Mouse (Mus musculus): ENCODE measurements at regions not wholly inside any gene's neighbourhood (a gene's known extent, or its start where the extent isn't known, plus 50 kb on each side); places are given as distances from the start of the nearest gene placed in this dataset.
"Not testable (repeated sequence)": the region's sequence is repeated elsewhere in the genome, so short reads cannot be mapped to it uniquely, and the experiment has no call there.

DNA sequence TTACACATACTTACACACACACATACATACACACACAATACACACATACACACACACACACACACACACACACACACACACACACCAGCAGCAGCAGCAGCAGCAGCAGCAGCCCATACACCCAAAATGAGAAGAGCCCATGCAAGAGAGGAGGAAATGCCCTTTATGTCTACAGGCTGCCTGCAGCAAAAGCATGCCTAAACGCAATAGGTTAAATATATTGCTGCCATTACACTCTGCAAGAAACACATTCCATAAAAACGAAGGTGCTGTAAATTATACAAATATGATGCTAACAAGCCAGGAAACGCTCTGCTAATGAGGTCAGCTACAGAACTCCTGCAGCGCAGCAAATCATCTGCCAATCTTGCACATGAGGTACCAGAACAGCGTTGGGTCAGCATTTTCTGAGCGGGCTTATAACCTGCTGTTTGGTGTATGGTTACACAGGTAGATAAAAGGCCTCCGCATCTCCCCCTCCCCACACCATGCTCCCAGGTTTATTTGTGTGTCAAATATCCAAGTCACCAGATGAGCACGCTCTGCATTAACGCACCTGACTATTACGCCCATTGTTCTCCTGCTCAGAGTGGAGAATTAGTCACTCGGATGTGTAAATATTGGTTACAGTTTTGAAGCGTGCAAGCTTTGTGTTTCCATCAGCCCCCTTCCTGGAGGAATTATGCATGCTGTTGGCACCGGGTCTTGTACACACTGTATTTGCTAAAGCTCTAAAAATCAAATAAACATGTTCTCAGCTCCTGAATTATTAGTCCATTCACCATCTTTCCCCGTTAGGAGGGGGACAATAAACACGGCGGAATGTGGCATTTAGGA, 214.0 kb upstream of the Zfp703 start:
- intact Hi-C loops (cut with DNase I) = no loop called here
- no peak for DNase-seq (ENCODE audit: low spot score in 2 of 2)

DNA sequence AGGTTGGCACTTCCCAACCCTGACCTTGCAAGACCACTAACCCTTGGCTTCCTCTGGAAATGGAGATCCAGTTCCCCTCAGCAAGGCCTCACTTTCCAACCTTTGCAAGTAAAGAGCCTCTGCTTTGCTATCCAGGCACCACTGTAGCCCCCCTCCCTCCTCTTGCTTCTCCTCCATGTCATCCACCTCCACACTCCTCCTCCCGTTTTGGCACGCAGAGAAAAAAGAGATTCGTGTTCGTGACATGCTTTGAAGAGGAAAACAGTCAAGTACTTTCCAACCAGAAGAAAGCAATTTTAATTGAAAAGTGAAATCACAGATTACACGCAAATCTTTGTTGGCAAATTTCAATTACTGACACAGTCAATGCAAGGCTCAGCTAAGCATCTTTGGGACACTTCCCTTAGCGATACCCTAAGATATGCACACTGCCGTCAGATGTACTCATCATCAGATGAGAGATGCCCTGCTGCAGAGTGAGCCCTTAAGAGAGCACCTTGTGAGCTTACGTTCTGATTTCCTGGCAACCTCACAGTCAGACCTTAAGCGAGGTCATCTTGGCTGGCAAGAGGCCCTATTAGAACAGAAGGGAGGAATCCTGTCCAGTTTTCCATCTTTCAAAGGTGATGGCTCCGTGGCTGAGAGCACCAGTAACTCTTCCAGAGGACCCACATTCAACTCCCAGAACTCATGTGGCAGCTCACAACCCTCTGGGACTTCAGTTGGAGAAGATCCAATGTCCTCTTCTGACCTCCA, 208.5 kb upstream of the Zfp703 start:
- intact Hi-C loops (cut with DNase I) = no loop called here
- peak in 1 of 2 experiments; percentile 17 for DNase-seq (ENCODE audit: low spot score in 2 of 2)

DNA sequence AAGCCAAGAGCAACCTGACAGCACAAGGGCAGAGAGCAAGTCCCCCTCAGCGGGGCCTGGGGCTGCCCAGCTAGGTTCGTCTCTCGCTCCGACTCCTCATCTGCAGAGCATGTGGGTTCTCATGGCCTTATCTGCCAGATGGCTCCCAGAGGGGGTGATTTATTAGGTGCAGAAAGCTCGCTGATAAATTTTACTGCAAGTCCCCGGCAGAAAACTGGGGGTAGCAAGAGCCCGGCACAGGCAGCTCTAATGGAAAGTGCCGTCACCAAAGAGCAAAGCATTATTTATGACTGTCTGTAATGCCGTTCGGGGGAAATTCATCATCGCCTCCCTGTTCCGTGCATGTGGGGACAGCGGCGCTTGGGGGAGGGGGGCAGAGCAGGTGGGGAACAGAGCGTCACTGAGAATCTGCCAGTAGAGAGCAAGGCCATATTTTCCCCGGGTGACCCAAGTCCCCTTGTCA, 206.7 kb upstream of the Zfp703 start:
- no peak for DNase-seq (ENCODE audit: low spot score in 2 of 2)
- intact Hi-C loops (cut with DNase I) = no loop called here

DNA sequence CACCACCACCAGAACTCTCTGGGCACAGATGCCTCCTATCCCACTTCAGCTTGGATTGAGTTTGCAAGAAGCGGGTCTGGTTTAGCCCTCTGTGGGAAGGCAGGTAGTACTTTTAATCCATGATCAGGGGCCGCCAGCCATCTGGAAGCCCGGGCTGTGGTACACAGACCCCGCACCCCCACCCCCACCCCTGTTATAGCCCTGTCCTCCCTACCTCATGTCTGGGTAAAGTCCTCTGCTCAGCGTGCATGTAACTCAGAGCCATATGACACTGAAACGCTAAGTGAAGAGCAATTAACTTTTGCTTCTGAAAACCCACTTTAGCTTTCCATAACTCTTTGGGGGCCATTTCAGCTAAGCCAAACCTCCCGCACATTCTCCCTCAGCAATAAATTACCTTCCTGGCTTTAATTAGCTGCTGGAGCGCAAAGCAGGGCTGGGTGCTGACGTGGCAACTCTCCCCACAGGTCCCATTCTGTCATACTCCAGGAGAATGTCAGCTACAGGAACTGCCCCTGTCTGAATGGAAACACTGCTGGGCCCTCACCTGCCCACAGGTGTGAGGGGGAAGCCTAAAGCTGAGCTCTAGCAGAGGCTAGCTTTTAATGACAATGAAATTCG, 198.1 kb upstream of the Zfp703 start:
- intact Hi-C loops (cut with DNase I) = no loop called here

DNA sequence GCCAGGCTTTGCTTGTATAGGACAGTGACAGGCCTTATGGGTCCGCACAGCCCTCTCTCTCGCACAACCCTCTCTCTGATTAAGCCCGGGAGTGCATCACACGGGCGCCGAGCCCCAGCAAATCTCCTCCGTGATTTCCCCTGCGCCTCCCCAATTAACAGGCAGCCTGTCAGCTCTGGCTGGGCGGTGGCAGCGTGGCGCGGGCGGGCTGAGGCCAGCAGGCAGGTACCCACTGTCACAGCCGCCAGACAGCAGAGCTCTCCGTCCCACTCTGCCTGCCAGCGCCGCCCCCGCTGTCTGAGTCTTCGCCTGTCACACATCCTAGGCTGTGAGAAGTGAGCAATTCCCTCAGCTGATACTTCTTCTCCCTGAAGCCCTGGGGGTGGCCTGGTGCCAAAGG, 196.6 kb upstream of the Zfp703 start:
- intact Hi-C loops (cut with DNase I) = no loop called here

More for the DNA sequence above, 198.1 kb upstream of the Zfp703 start:
- DNase-seq (ENCODE audit: low spot score in 2 of 2) = no peak

DNA sequence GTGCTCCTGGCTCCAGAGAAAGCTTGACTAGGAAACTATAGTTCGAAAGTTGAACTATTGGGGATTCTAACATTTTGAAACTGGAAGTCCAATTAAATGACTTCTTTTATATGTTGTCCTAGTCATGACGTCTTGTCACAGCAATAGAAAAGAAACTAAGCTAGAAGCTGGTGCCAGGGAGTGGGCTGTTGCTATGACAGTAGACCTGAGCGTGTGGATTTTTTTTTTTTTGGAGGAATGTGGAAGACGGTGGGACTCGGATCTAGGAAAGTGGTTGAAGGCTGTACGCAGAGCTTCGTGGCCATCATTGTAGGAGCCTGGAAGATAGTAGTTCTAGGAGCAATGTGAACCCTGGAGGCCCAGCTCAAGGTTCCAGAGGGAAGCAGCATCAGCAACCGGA, 194.2 kb upstream of the Zfp703 start:
- intact Hi-C loops (cut with DNase I) = not testable (repeated sequence)
- DNase-seq (ENCODE audit: low spot score in 2 of 2) = peak in 1 of 2 experiments; percentile 52

More for the DNA sequence above, 196.6 kb upstream of the Zfp703 start:
- peak; percentile 61 to 71 for DNase-seq (ENCODE audit: low spot score in 2 of 2)

DNA sequence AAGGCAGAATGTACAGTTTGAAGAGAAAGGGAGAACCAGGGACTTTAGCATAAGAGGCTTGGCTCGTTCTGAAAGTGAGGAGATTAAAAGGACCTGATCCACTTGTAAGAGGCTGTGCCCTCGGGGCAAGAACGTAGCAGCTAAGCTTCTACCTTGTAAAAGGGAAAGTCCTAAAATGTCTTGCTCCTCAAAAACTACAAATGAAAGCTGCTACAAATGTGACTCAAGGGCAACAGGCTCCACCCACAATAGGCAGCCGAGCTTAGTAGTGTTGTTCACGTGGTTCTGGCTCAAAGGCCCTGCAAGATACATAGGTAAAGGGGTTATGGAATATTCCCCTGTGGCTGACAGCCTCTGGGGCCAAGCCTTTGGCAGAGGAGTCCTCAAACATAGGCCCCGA, 192.7 kb upstream of the Zfp703 start:
- intact Hi-C loops (cut with DNase I) = no loop called here

DNA sequence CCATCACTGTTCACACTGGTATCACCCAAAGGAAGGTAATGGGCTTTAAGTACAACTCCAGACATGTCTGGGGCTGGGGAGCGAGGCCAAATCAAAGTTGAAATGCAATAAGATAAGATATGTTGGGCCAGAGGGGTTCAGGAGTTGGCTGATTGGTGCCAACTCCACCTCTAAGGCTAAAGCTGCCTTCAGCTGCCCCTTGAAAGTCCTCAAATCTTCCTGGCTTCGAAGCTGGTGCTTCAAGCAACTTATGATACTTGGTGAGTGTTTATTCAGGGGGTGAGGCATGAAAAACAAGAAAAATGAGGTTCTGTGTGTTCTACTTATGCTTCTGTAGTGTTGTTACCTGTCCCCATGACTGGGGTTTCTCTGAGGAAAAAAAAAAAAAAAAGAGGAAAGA, 185.3 kb upstream of the Zfp703 start:
- no peak for DNase-seq (ENCODE audit: low spot score in 2 of 2)
- intact Hi-C loops (cut with DNase I) = no loop called here

More for the DNA sequence above, 192.7 kb upstream of the Zfp703 start:
- DNase-seq (ENCODE audit: low spot score in 2 of 2) = no peak

DNA sequence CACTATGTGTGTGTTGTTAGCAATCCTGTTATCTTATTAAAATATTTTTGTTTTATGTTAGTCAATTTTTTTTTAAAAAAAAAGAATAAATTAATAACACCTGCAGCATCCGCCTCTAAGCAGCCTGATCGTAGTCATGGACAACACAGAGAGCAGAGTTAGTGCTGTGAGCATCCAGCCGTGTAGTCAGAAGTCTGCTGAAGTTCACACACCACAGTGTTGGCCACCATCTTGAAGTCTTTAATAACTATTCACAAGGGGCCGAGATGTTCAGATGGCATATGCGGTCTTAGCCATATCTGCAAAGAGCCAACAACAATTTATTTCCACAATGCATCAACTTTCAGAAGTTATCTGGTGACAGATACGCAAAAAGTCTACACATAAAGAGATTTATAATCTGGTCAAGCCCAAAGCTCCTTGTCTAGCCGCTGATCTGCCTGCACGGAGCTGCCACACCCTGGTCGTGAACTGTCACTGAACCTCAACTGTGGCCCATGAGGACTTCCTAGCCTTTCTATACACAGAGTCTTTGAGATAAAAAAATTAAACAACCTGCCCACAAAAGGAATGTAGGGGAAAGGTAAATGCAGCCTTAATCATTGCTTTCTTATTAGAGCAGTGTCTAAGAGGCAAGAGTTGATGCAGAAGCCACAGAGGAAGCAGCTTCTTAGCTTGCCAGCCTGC, 183.4 kb upstream of the Zfp703 start:
- intact Hi-C loops (cut with DNase I) = no loop called here
- DNase-seq (ENCODE audit: low spot score in 2 of 2) = no peak

DNA sequence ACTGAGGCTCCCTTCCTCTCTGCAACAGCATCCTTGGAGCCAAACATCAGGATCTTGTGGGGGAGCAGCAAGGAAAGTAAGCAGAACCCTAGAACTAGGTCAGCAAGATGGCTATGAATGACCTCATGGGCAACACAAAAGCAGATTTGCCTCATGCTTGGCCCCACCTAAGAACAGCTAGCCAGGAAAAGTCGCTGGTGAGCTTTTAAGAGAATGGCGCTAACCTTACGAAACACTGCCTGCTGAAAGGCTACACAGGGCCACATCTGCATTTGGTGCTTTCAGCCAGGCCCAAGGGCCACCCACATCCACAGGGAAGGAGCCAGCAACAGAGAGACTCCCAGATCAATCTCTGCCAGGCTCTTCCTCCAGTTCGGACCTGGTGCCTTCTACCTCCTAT, 182.7 kb upstream of the Zfp703 start:
- DNase-seq (ENCODE audit: low spot score in 2 of 2) = no peak
- intact Hi-C loops (cut with DNase I) = no loop called here

DNA sequence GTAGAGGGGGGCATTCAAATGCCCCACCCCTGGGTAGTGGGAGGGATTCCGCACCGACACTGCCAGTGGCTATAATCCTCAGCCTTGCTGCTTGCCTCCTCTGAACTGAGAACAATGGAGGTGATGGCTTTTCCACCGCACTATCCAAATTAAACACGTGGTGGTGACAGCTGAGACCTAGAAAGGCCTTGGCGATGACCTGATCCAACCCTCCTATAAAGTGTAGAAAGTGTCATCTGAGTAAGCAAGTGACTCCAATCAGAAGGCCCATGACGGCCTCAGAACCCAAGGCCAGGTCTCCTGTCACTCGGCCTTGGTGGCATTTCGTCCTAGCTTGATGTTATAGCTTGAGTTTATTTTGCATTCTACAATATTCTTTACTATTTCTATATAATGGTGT, 181.5 kb upstream of the Zfp703 start:
- no peak for DNase-seq (ENCODE audit: low spot score in 2 of 2)
- intact Hi-C loops (cut with DNase I) = no loop called here

DNA sequence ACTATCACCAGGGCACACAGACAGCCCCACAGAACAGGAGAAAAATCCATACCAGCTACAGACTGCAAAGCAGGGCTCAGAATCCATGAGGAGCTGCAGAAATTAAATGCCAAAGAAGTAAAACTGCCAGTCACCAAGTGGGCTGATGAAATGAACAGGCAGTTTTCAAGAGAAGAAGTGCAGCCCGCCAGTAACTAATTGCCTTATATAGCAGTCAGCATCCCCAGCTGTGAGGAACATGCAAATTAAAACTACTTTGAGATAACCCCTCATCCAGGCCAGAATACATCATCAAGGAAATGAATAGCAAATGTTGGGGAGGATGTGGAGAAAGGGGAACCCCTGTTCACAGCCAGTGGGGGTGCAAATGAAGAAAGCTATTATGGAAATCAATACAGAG, 177.3 kb upstream of the Zfp703 start:
- intact Hi-C loops (cut with DNase I) = loop anchor here (10.0 kb wide), 1 partner anchor 115 kb away; no protein-coding TSS in a partner anchor
- no peak for DNase-seq (ENCODE audit: low spot score in 2 of 2)

DNA sequence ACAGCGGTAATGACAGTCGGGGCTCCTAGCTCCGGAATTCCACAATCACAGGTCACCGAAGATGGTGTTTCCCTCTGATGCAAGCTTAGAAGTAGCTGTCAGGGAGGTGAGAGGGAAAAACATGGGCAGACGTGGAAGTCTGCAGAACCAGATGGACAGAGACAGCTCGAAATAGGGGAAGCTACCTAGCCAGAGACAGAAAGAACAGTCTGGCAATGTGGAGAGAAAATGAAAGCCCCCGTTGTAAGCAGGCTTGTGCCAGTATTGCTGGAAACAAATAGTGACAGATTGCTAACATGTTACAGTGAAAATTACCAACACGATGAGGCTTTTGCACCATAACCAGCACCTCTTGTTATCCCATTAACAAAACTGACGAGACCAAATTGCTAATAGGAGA, 173.0 kb upstream of the Zfp703 start:
- intact Hi-C loops (cut with DNase I) = loop anchor here (10.0 kb wide), 1 partner anchor 119 kb away; no protein-coding TSS in a partner anchor
- DNase-seq (ENCODE audit: low spot score in 2 of 2) = no peak

DNA sequence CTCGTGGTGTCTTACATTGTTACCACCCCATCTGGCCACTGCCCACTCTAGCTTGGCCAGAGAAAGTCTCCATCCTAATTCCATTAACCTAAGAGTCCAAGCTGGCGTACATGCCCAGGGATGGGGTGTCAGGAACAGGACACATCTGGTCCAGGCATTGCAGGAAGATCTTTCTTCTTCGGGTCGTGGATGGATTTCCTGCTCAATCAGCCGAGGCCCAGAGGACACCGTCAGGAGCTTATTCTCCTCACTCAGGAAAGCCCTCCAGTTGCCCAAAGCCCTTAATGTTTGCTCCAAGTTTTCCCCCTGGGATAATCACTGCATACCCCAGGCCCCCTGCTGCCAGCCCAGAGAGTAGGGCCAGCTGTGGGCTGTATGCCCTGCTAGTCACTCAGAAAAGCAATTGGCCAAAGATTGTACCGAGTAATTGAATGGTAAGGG, 172.2 kb upstream of the Zfp703 start:
- no peak for DNase-seq (ENCODE audit: low spot score in 2 of 2)
- intact Hi-C loops (cut with DNase I) = loop anchor here (10.0 kb wide), 1 partner anchor 120 kb away; no protein-coding TSS in a partner anchor

DNA sequence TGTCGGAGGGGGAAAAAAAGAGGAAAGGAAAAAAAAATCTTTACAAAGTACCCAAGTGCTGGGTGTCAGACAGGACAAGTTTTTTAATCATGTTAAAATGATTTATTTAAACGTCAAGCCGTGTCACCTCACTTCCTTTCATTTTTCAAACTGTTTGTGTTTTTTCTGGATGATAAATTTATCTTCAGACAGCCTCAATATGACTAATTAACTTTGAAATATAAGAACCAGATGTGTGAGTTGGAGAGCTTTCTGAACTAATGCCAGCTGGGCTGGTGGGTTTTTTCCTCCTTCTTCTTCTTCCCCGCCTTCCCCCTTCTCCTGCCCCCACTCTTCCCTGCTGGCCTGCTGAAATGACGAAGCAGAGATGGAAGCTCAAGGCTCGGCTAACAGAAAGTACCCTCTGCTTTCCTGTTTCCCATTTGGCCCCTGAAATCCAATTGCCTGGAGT, 171.7 kb upstream of the Zfp703 start:
- intact Hi-C loops (cut with DNase I) = loop anchor here (10.0 kb wide), 1 partner anchor 121 kb away; no protein-coding TSS in a partner anchor

DNA sequence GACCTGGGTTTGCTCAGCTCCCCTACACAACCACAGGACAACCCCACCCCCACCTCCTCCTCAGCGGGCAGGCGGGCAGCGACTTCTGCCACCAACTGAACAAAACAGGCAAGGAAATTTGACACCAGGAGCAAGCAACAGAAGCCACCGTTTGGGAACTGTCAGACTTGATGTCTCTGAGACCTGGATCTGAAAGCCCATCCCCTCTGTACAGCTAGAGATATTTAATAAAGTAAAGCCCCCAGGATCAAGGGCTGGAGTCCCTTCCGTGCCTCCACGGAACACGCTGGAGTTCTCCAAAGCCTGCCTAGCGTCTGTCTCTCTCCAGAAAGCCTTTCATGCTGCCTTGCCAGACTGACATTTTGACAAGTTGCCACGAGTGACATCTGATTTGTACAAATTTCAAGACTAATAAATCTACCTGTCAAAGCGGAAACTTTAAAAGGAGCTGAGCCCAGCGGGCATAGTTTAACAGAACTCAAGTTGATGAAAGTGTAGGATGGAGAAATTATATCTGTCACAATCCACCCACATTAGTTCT, 168.9 kb upstream of the Zfp703 start:
- peak in 1 of 2 experiments; percentile 39 for DNase-seq (ENCODE audit: low spot score in 2 of 2)
- intact Hi-C loops (cut with DNase I) = loop anchor here (10.0 kb wide), 1 partner anchor 123 kb away; no protein-coding TSS in a partner anchor

More for the DNA sequence above, 171.7 kb upstream of the Zfp703 start:
- DNase-seq (ENCODE audit: low spot score in 2 of 2) = no peak

DNA sequence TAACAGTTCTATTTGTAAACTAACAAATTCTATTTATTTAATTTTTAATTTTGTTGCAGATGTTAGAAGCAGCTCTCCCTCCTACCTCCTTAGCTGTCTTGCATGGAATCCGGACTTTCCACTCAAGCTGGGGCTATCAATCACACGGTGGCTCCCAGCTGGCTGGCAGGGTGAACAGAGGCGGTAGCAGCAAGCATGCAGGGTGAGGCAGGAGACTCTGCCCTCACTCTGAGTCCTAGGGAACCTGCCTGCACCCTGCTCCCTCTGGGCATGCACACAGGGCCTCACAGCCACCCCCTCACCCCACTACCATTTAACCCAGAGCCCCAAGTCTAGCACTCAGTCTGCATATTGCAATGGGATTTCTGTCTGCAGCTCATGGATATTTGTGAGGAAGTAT, 168.4 kb upstream of the Zfp703 start:
- DNase-seq (ENCODE audit: low spot score in 2 of 2) = no peak
- intact Hi-C loops (cut with DNase I) = loop anchor here (10.0 kb wide), 1 partner anchor 124 kb away; no protein-coding TSS in a partner anchor

DNA sequence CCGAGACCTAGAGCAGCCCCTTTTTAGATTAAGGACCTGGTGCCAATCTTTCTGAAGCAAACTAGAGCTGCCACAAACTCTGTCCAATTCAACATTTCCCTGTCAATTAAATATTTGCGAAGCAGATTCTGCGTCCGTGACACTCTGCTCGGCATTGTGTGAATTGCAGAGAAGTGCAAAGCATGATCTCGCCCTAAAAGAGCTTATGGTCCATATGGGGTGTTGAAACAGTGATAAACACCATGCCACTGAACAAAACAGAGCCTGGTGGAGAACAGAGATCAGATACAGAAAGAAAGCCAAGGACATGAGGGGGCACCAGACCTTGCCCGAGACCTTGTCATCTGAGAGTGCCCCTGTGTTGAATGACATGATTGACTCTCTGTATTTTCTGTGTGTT, 167.2 kb upstream of the Zfp703 start:
- intact Hi-C loops (cut with DNase I) = loop anchor here (10.0 kb wide), 2 partner anchors 125 to 165 kb away; partner anchors contain the start of gene Zfp703
- no peak for DNase-seq (ENCODE audit: low spot score in 2 of 2)

Measured in left cerebral cortex, postnatal 14 days (tissue).